Mouse (Mus musculus): ENCODE measurements around the gene Aacs.
"Not testable (repeated sequence)": the region's sequence is repeated elsewhere in the genome, so short reads cannot be mapped to it uniquely, and the experiment has no call there.

Aacs gene

GRCm38 (mm10) chr5:125465701-125466106 is 9.9 kb upstream of the Aacs start:
- peak; percentile 93 for DNase-seq (ENCODE audit: low spot score in 2 of 2)

GRCm38 (mm10) chr5:125466483-125466882 is 9.1 kb upstream of the Aacs start:
- no peak for DNase-seq (ENCODE audit: low spot score in 2 of 2)

- no peak for DNase-seq (ENCODE audit: low spot score in 2 of 2)
Observed at GRCm38 (mm10) chr5:125467261-125467660, 8.4 kb upstream of the Aacs start.

- no peak for DNase-seq (ENCODE audit: low spot score in 2 of 2)
Observed at GRCm38 (mm10) chr5:125470713-125471112, 4.9 kb upstream of the Aacs start.

GRCm38 (mm10) chr5:125472796-125473475 is 2.7 kb upstream of the Aacs start:
- no peak for DNase-seq (ENCODE audit: low spot score in 2 of 2)

- DNase-seq (ENCODE audit: low spot score in 2 of 2), result no peak
Observed at GRCm38 (mm10) chr5:125475030-125475429, 584 bp upstream of the Aacs start.

- DNase-seq (ENCODE audit: low spot score in 2 of 2), result peak in 1 of 2 experiments; percentile 42
Observed at GRCm38 (mm10) chr5:125476286-125476625, 642 bp downstream of the Aacs start.

- no peak for DNase-seq (ENCODE audit: low spot score in 2 of 2)
Observed at GRCm38 (mm10) chr5:125476799-125477198, 1.2 kb downstream of the Aacs start.

GRCm38 (mm10) chr5:125477533-125477932 is 1.9 kb downstream of the Aacs start:
- DNase-seq (ENCODE audit: low spot score in 2 of 2), result no peak

- DNase-seq (ENCODE audit: low spot score in 2 of 2), result no peak
Observed at GRCm38 (mm10) chr5:125478037-125478436, 2.4 kb downstream of the Aacs start.

GRCm38 (mm10) chr5:125479376-125479775 is 3.8 kb downstream of the Aacs start:
- no peak for DNase-seq (ENCODE audit: low spot score in 2 of 2)

- DNase-seq (ENCODE audit: low spot score in 2 of 2), result no peak
Observed at GRCm38 (mm10) chr5:125480434-125481231, 5.0 kb downstream of the Aacs start.

GRCm38 (mm10) chr5:125482474-125482873 is 6.9 kb downstream of the Aacs start:
- DNase-seq (ENCODE audit: low spot score in 2 of 2), result no peak

- no peak for DNase-seq (ENCODE audit: low spot score in 2 of 2)
Observed at GRCm38 (mm10) chr5:125483712-125484611, 8.3 kb downstream of the Aacs start.

GRCm38 (mm10) chr5:125485031-125485778 is 9.6 kb downstream of the Aacs start:
- no peak for DNase-seq (ENCODE audit: low spot score in 2 of 2)

- no peak for DNase-seq (ENCODE audit: low spot score in 2 of 2)
Observed at GRCm38 (mm10) chr5:125486088-125486487, 10.5 kb downstream of the Aacs start.

GRCm38 (mm10) chr5:125487375-125488115 is 11.9 kb downstream of the Aacs start:
- peak; percentile 60 to 92 for DNase-seq (ENCODE audit: low spot score in 2 of 2)

GRCm38 (mm10) chr5:125488116-125488455 is 12.5 kb downstream of the Aacs start:
- peak in 1 of 2 experiments; percentile 41 for DNase-seq (ENCODE audit: low spot score in 2 of 2)

GRCm38 (mm10) chr5:125488953-125489352 is 13.3 kb downstream of the Aacs start:
- not testable (repeated sequence) for DNase-seq (ENCODE audit: low spot score in 2 of 2)

- peak in 1 of 2 experiments; percentile 65 for DNase-seq (ENCODE audit: low spot score in 2 of 2)
Observed at GRCm38 (mm10) chr5:125491107-125491506, 15.5 kb downstream of the Aacs start.

Data from cerebellum, postnatal 4 days (tissue).